Mouse (Mus musculus): ENCODE data around the gene Myo18b. TPM values are rescaled to one million over a fixed set of nuclear protein-coding genes. Genes with fewer than 3 reads are reported as not detected.

Myo18b gene
- total and polyA plus RNA-seq, 3 experiments: not detected

- Histone ChIP-seq H3K79me2 (replicated peaks; ENCODE audit: control insufficient read depth, extremely low read depth, insufficient read depth, poor library complexity, severe bottlenecking) (no peaks in the 10 kb centered on the region), H3K4me2 (ENCODE audit: insufficient read depth, low read depth, poor library complexity, severe bottlenecking) (no peak overlapping the region), H3K36me3 (replicated peaks in 1 of 2; ENCODE audit: control insufficient read depth in 1 of 2, insufficient read depth in 1 of 2, low read length in 1 of 2) (no peaks in the 10 kb centered on the region), H3K9me3 (replicated peaks; ENCODE audit: low read length) (peaks cover 94% of the 10 kb centered on the region), H3K27me3 (replicated peaks) (no peaks in the 10 kb centered on the region), H3K9ac (ENCODE audit: insufficient read depth, low read depth) (no peak overlapping the region), H3K4me3 (replicated peaks in 1 of 3; ENCODE audit: low read depth in 2 of 3, low read length in 2 of 3, poor library complexity in 1 of 3) (no peak overlapping the region), H3K27ac (ENCODE audit: insufficient read depth, low read depth) (no peak overlapping the region), H3K4me1 (ENCODE audit: control insufficient read depth in 1 of 2, insufficient read depth in 2 of 2) (no peaks in the 10 kb centered on the region)
- TF ChIP-seq MAX (IDR thresholded peaks at IDR 0.05; ENCODE audit: low read length): no peak
- no peak for DNase-seq (ENCODE audit: extremely low read depth)
- in situ Hi-C loops (cut with MboI; ENCODE audit: low pct_ligation_motif_present, low pct_unique_long_range_greater_than_20kb, low sequenced_read_pairs) (no loop called here), dilution Hi-C loops (cut with MboI; ENCODE audit: extremely low pct_ligation_motif_present, extremely low pct_unique_long_range_greater_than_20kb, low sequenced_read_pairs) (no loop called here)
Measured at GRCm38 (mm10) chr5:112747306-112747930, 148.7 kb downstream of the Myo18b start.

- no peak for TF ChIP-seq IRF4 (IDR thresholded peaks at IDR 0.05; ENCODE audit: low read depth, low read length)
- TF ChIP-seq SMC3 (IDR thresholded peaks at IDR 0.05; ENCODE audit: low read depth, low read length): no peak
- TF ChIP-seq KAT2A (IDR thresholded peaks at IDR 0.05; ENCODE audit: insufficient replicate concordance, low read length): no peak
- TF ChIP-seq RCOR1 (conservative IDR thresholded peaks at IDR 0.05; ENCODE audit: low read depth, low read length): no peak
- no peak for TF ChIP-seq MAX (IDR thresholded peaks at IDR 0.05; ENCODE audit: low read length)
- TF ChIP-seq ZMIZ1 (IDR thresholded peaks at IDR 0.05; ENCODE audit: low read depth, low read length): no peak
- no peak for TF ChIP-seq USF1 (IDR thresholded peaks at IDR 0.05; ENCODE audit: low read depth, low read length)
- no peak for TF ChIP-seq JUN (IDR thresholded peaks at IDR 0.05; ENCODE audit: insufficient read depth, low read depth, low read length)
- no peak for TF ChIP-seq PAX5 (IDR thresholded peaks at IDR 0.05; ENCODE audit: low read length)
- no peak for TF ChIP-seq TBP (conservative IDR thresholded peaks at IDR 0.05; ENCODE audit: low read depth, low read length)
- TF ChIP-seq NELFE (IDR thresholded peaks at IDR 0.05; ENCODE audit: low read depth, low read length): no peak
- no peak for TF ChIP-seq CHD2 (IDR thresholded peaks at IDR 0.05; ENCODE audit: low read length)
- TF ChIP-seq MYC (IDR thresholded peaks at IDR 0.05; ENCODE audit: low read depth, low read length): no peak
- TF ChIP-seq E2F4 (IDR thresholded peaks at IDR 0.05; ENCODE audit: insufficient replicate concordance, low read depth, low read length): no peak
- TF ChIP-seq SIN3A (IDR thresholded peaks at IDR 0.05; ENCODE audit: low read length): no peak
- TF ChIP-seq CTCF (conservative IDR thresholded peaks at IDR 0.05 in 1 of 2, IDR thresholded peaks at IDR 0.05 in 1 of 2; ENCODE audit: low read depth in 2 of 2, low read length in 2 of 2): no peak
- no peak for TF ChIP-seq ZC3H11A (IDR thresholded peaks at IDR 0.05; ENCODE audit: low read depth, low read length)
- TF ChIP-seq MAZ (IDR thresholded peaks at IDR 0.05; ENCODE audit: low read depth, low read length): no peak
- no peak for TF ChIP-seq MXI1 (IDR thresholded peaks at IDR 0.05; ENCODE audit: low read depth, low read length)
- H3K79me2 ChIP-seq (replicated peaks; ENCODE audit: control insufficient read depth, extremely low read depth, insufficient read depth, poor library complexity, severe bottlenecking): no peaks in the 10 kb centered on the region
Measured at GRCm38 (mm10) chr5:112745176-112745575, 151.0 kb downstream of the Myo18b start.

More at GRCm38 (mm10) chr5:112745176-112745575, 151.0 kb downstream of the Myo18b start:
- no peak overlapping the region for H3K27ac ChIP-seq (ENCODE audit: insufficient read depth, low read depth)
- peaks cover 94% of the 10 kb centered on the region for H3K9me3 ChIP-seq (replicated peaks; ENCODE audit: low read length)
- in situ Hi-C loops (cut with MboI; ENCODE audit: low pct_ligation_motif_present, low pct_unique_long_range_greater_than_20kb, low sequenced_read_pairs) (no loop called here), dilution Hi-C loops (cut with MboI; ENCODE audit: extremely low pct_ligation_motif_present, extremely low pct_unique_long_range_greater_than_20kb, low sequenced_read_pairs) (no loop called here)
- H3K4me1 ChIP-seq (ENCODE audit: control insufficient read depth in 1 of 2, insufficient read depth in 2 of 2): no peaks in the 10 kb centered on the region
- H3K4me2 ChIP-seq (ENCODE audit: insufficient read depth, low read depth, poor library complexity, severe bottlenecking): no peak overlapping the region
- no peaks in the 10 kb centered on the region for H3K36me3 ChIP-seq (replicated peaks in 1 of 2; ENCODE audit: control insufficient read depth in 1 of 2, insufficient read depth in 1 of 2, low read length in 1 of 2)
- H3K27me3 ChIP-seq (replicated peaks): no peaks in the 10 kb centered on the region
- no peak overlapping the region for H3K4me3 ChIP-seq (replicated peaks in 1 of 3; ENCODE audit: low read depth in 2 of 3, low read length in 2 of 3, poor library complexity in 1 of 3)
- H3K9ac ChIP-seq (ENCODE audit: insufficient read depth, low read depth): no peak overlapping the region
- no peak for DNase-seq (ENCODE audit: extremely low read depth)
